Comparison of ENCODE assay signal across 21 mouse cellular contexts in the genomic region with DNA sequence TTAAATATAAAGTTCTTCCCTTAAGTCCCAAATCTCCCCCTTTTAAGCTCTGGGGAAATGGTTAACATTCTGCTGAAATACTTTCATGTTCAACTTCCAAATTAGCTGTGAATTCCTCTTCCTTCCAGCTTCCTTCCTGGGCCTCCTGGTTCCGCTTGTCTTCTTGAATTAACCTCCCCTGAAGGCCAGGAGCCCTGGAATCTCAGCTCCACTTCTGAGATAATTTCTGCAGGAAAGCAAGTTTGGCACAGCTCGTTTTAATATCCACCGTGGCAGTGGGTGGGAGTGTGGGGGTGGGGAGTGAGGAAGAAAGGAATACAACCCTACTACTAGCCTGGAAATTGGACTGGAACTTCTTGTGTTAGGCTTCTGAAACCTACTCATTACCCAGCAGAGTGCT.
A peak's percentile ranks its signal among the peaks of the same experiment; 100 is the strongest.
DNase-seq lines count a peak whose midpoint lies in the region; ATAC-seq and TF ChIP-seq lines count a peak whose summit lies in the region.
"Had no signal": no experiment of that assay in that cellular context is flagged by ENCODE, and none has a peak within 500 bp of the region (broad histone marks: within the 10 kb centered on the region; RNA-seq: fewer than 3 reads in every experiment).

No protein-coding gene starts in this region.

- ATAC-seq in lung, embryonic 14.5 days (ENCODE audit: insufficient read depth) = no peak
- ATAC-seq in embryonic facial prominence, embryonic 12.5 days (ENCODE audit: insufficient number of reproducible peaks, insufficient read depth, low FRiP score, low TSS enrichment) = no peak
- ATAC-seq: forebrain, embryonic 16.5 days; intestine, embryonic 16.5 days had no signal

- intact Hi-C loops in heart, postnatal 36 days (cut with DNase I) = no loop called here

- 18% methylated on average over 3 of the region's 3 CpGs for WGBS in lung, embryonic 14.5 days
- 21% methylated on average over 3 of the region's 3 CpGs for WGBS in embryonic facial prominence, embryonic 12.5 days

- TF ChIP-seq CTCF in lung, embryonic 14.5 days (IDR thresholded peaks at IDR 0.05; ENCODE audit: low read depth) = no peak

- H3K27ac ChIP-seq in lung, embryonic 14.5 days (ENCODE audit: low read depth) = no peak overlapping the region
- H3K27ac ChIP-seq in embryonic facial prominence, embryonic 12.5 days = no peak overlapping the region
- H3K27ac ChIP-seq: forebrain, embryonic 12.5 days; heart, embryonic 10.5 days; heart, embryonic 15.5 days; hindbrain, embryonic 15.5 days had no signal

- peak; percentile 15 for DNase-seq in lung, embryonic 14.5 days
- DNase-seq in lung, postnatal 14 days = no peak
- peak; percentile 36 for DNase-seq in Muller cell, postnatal 12 days (ENCODE audit: inconsistent ontology term)
- DNase-seq in brain, adult 2 months (ENCODE audit: low read depth, low spot score) = peak; percentile 4
- DNase-seq in ovary, postnatal 36 days (ENCODE audit: low spot score) = no peak
- DNase-seq in heart, postnatal 36 days = no peak
- DNase-seq: adrenal gland, adult 8-10 months; adrenal gland, postnatal 36 days; cerebellum, adult 18-20 months; cerebellum, adult 9-11 months; cerebellum, postnatal 36 days; gastrocnemius, postnatal 10 days; heart, adult 18-20 months; heart, postnatal 14 days had no signal

- H3K4me2 ChIP-seq in lung, embryonic 14.5 days = no peak overlapping the region
- 0 out of 2 replicates have a peak overlapping the region, but pooled peaks have one; percentile 5 for H3K4me2 ChIP-seq in embryonic facial prominence, embryonic 12.5 days (replicated peaks)
- H3K4me2 ChIP-seq: forebrain, embryonic 12.5 days; heart, embryonic 15.5 days; hindbrain, embryonic 15.5 days had no signal

- H3K9ac ChIP-seq in lung, embryonic 14.5 days = no peak overlapping the region
- no peak overlapping the region for H3K9ac ChIP-seq in embryonic facial prominence, embryonic 12.5 days
- H3K9ac ChIP-seq: forebrain, embryonic 12.5 days; heart, embryonic 15.5 days; hindbrain, embryonic 15.5 days had no signal

- H3K4me3 ChIP-seq in lung, embryonic 14.5 days (ENCODE audit: low read depth, low read length) = no peak overlapping the region
- H3K4me3 ChIP-seq in embryonic facial prominence, embryonic 12.5 days = no peak overlapping the region
- H3K4me3 ChIP-seq: forebrain, embryonic 12.5 days; heart, embryonic 10.5 days; heart, embryonic 15.5 days; hindbrain, embryonic 15.5 days had no signal

- no peaks in the 10 kb centered on the region for H3K4me1 ChIP-seq in lung, embryonic 14.5 days (ENCODE audit: insufficient read depth)
- H3K4me1 ChIP-seq in embryonic facial prominence, embryonic 12.5 days = no peaks in the 10 kb centered on the region; the same call in 1 of the 2 replicates
- H3K4me1 ChIP-seq: hindbrain, embryonic 15.5 days had no signal

- H3K36me3 ChIP-seq in lung, embryonic 14.5 days (ENCODE audit: insufficient read depth) = no peaks in the 10 kb centered on the region
- no peaks in the 10 kb centered on the region for H3K36me3 ChIP-seq in embryonic facial prominence, embryonic 12.5 days
- H3K36me3 ChIP-seq: forebrain, embryonic 12.5 days; heart, embryonic 10.5 days; heart, embryonic 15.5 days; hindbrain, embryonic 15.5 days had no signal

- no peaks in the 10 kb centered on the region for H3K27me3 ChIP-seq in lung, embryonic 14.5 days (ENCODE audit: insufficient read depth, low read length)
- no peaks in the 10 kb centered on the region for H3K27me3 ChIP-seq in embryonic facial prominence, embryonic 12.5 days
- H3K27me3 ChIP-seq: forebrain, embryonic 12.5 days; heart, embryonic 15.5 days; hindbrain, embryonic 15.5 days had no signal

- no peaks in the 10 kb centered on the region for H3K9me3 ChIP-seq in lung, embryonic 14.5 days (ENCODE audit: low read depth, low read length)
- no peaks in the 10 kb centered on the region for H3K9me3 ChIP-seq in embryonic facial prominence, embryonic 12.5 days
- H3K9me3 ChIP-seq: forebrain, embryonic 12.5 days; heart, embryonic 10.5 days; heart, embryonic 15.5 days; hindbrain, embryonic 15.5 days had no signal

Comparison
In these comparisons a context has a peak if more than half of its experiments do, and no peak if none do; other contexts are left out.
1. DNase-seq: peak in lung, embryonic 14.5 days (single experiment), Muller cell, postnatal 12 days (single experiment) and brain, adult 2 months (single experiment); none in lung, postnatal 14 days (single experiment), ovary, postnatal 36 days (single experiment) and heart, postnatal 36 days (0 of 2).